Mouse (Mus musculus): ENCODE measurements at regions not wholly inside any gene's neighbourhood (a gene's known extent, or its start where the extent isn't known, plus 50 kb on each side); places are given as distances from the start of the nearest gene placed in this dataset.
A peak's percentile ranks its signal among the peaks of the same experiment; 100 is the strongest.

- no peak for TF ChIP-seq EP300 (IDR thresholded peaks at IDR 0.05)
- no peak for TF ChIP-seq CTCF (IDR thresholded peaks at IDR 0.05)
- no peak for ATAC-seq
- Histone ChIP-seq H3K36me3 (ENCODE audit: insufficient read depth, low read length) (no peaks in the 10 kb centered on the region), H3K27me3 (replicated peaks; ENCODE audit: insufficient read depth, low read length) (peaks cover 10% of the 10 kb centered on the region), H3K9me3 (ENCODE audit: low read length) (no peaks in the 10 kb centered on the region), H3K4me1 (ENCODE audit: insufficient read depth, low read depth, low read length) (no peaks in the 10 kb centered on the region), H3K9ac (replicated peaks; ENCODE audit: low read depth) (no peak overlapping the region), H3K4me2 (replicated peaks; ENCODE audit: low read depth, low read length) (no peak overlapping the region), H3K27ac (ENCODE audit: low read length) (no peak overlapping the region), H3K4me3 (ENCODE audit: low read depth, low read length) (no peak overlapping the region)
- 58% methylated on average over 13 of the region's 13 CpGs for WGBS
- no peak for DNase-seq (ENCODE audit: low spot score)
Measured at GRCm38 (mm10) chr17:85805726-85806359, 117.8 kb upstream of the Six2 start.

- no peak overlapping the region for H3K27ac ChIP-seq (ENCODE audit: low read length)
- no peak for TF ChIP-seq CTCF (IDR thresholded peaks at IDR 0.05)
- TF ChIP-seq EP300 (IDR thresholded peaks at IDR 0.05) = no peak
- no peaks in the 10 kb centered on the region for H3K4me1 ChIP-seq (ENCODE audit: insufficient read depth, low read depth, low read length)
- H3K4me3 ChIP-seq (ENCODE audit: low read depth, low read length) = no peak overlapping the region
- 57% methylated on average over 4 of the region's 4 CpGs for WGBS
- ATAC-seq = no peak
- H3K27me3 ChIP-seq (replicated peaks; ENCODE audit: insufficient read depth, low read length) = peaks cover 22% of the 10 kb centered on the region
- H3K9ac ChIP-seq (replicated peaks; ENCODE audit: low read depth) = no peak overlapping the region
- H3K36me3 ChIP-seq (ENCODE audit: insufficient read depth, low read length) = no peaks in the 10 kb centered on the region
- H3K9me3 ChIP-seq (ENCODE audit: low read length) = no peaks in the 10 kb centered on the region
- no peak overlapping the region for H3K4me2 ChIP-seq (replicated peaks; ENCODE audit: low read depth, low read length)
- no peak for DNase-seq (ENCODE audit: low spot score)
Measured at GRCm38 (mm10) chr17:85804631-85805030, 116.6 kb upstream of the Six2 start.

- no peak overlapping the region for H3K9ac ChIP-seq (replicated peaks; ENCODE audit: low read depth)
- no peak for DNase-seq (ENCODE audit: low spot score)
- no peaks in the 10 kb centered on the region for H3K9me3 ChIP-seq (ENCODE audit: low read length)
- no peaks in the 10 kb centered on the region for H3K4me1 ChIP-seq (ENCODE audit: insufficient read depth, low read depth, low read length)
- no peak for ATAC-seq
- TF ChIP-seq EP300 (IDR thresholded peaks at IDR 0.05) = no peak
- no peak for TF ChIP-seq CTCF (IDR thresholded peaks at IDR 0.05)
- no peak overlapping the region for H3K27ac ChIP-seq (ENCODE audit: low read length)
- no peaks in the 10 kb centered on the region for H3K36me3 ChIP-seq (ENCODE audit: insufficient read depth, low read length)
- H3K27me3 ChIP-seq (replicated peaks; ENCODE audit: insufficient read depth, low read length) = peaks cover 27% of the 10 kb centered on the region
- WGBS = 85% methylated on average over 8 of the region's 8 CpGs
- no peak overlapping the region for H3K4me2 ChIP-seq (replicated peaks; ENCODE audit: low read depth, low read length)
- no peak overlapping the region for H3K4me3 ChIP-seq (ENCODE audit: low read depth, low read length)
Measured at GRCm38 (mm10) chr17:85801734-85802133, 113.7 kb upstream of the Six2 start.

- no peak for TF ChIP-seq CTCF (IDR thresholded peaks at IDR 0.05)
- no peak for TF ChIP-seq EP300 (IDR thresholded peaks at IDR 0.05)
- Histone ChIP-seq H3K36me3 (ENCODE audit: insufficient read depth, low read length) (no peaks in the 10 kb centered on the region), H3K4me1 (ENCODE audit: insufficient read depth, low read depth, low read length) (no peaks in the 10 kb centered on the region), H3K4me2 (replicated peaks; ENCODE audit: low read depth, low read length) (no peak overlapping the region), H3K27ac (ENCODE audit: low read length) (no peak overlapping the region), H3K9ac (replicated peaks; ENCODE audit: low read depth) (no peak overlapping the region), H3K27me3 (replicated peaks; ENCODE audit: insufficient read depth, low read length) (peaks cover 27% of the 10 kb centered on the region), H3K9me3 (ENCODE audit: low read length) (no peaks in the 10 kb centered on the region), H3K4me3 (ENCODE audit: low read depth, low read length) (no peak overlapping the region)
- WGBS = 63% methylated on average over 14 of the region's 14 CpGs
- DNase-seq (ENCODE audit: low spot score) = no peak
- ATAC-seq = no peak
Measured at GRCm38 (mm10) chr17:85801079-85801605, 113.1 kb upstream of the Six2 start.

- DNase-seq (ENCODE audit: low spot score) (no peak), ATAC-seq (no peak)
- TF ChIP-seq EP300 (IDR thresholded peaks at IDR 0.05) = no peak
- TF ChIP-seq CTCF (IDR thresholded peaks at IDR 0.05) = no peak
- Histone ChIP-seq H3K36me3 (ENCODE audit: insufficient read depth, low read length) (no peaks in the 10 kb centered on the region), H3K4me1 (ENCODE audit: insufficient read depth, low read depth, low read length) (no peaks in the 10 kb centered on the region), H3K9me3 (ENCODE audit: low read length) (no peaks in the 10 kb centered on the region), H3K27ac (ENCODE audit: low read length) (no peak overlapping the region), H3K4me3 (ENCODE audit: low read depth, low read length) (peak overlapping the region; percentile 28), H3K27me3 (replicated peaks; ENCODE audit: insufficient read depth, low read length) (peaks cover 27% of the 10 kb centered on the region), H3K4me2 (replicated peaks; ENCODE audit: low read depth, low read length) (peak overlapping the region; percentile 62), H3K9ac (replicated peaks; ENCODE audit: low read depth) (no peak overlapping the region)
- 10% methylated on average over 42 of the region's 44 CpGs for WGBS
Measured at GRCm38 (mm10) chr17:85800357-85801078, 112.4 kb upstream of the Six2 start.

- ATAC-seq (peak; percentile 37; the same call in 1 of the 2 replicates), DNase-seq (ENCODE audit: low spot score) (peak; percentile 12)
- TF ChIP-seq EP300 (IDR thresholded peaks at IDR 0.05) = no peak
- no peak for TF ChIP-seq CTCF (IDR thresholded peaks at IDR 0.05)
- Histone ChIP-seq H3K36me3 (ENCODE audit: insufficient read depth, low read length) (no peaks in the 10 kb centered on the region), H3K9me3 (ENCODE audit: low read length) (no peaks in the 10 kb centered on the region), H3K27me3 (replicated peaks; ENCODE audit: insufficient read depth, low read length) (peaks cover 27% of the 10 kb centered on the region), H3K4me2 (replicated peaks; ENCODE audit: low read depth, low read length) (peak overlapping the region; percentile 62), H3K4me1 (ENCODE audit: insufficient read depth, low read depth, low read length) (no peaks in the 10 kb centered on the region), H3K27ac (ENCODE audit: low read length) (no peak overlapping the region), H3K4me3 (ENCODE audit: low read depth, low read length) (peak overlapping the region; percentile 28), H3K9ac (replicated peaks; ENCODE audit: low read depth) (no peak overlapping the region)
- WGBS = 1% methylated on average over 33 of the region's 34 CpGs
Measured at GRCm38 (mm10) chr17:85799865-85800356, 111.8 kb upstream of the Six2 start.

Measured in lung, postnatal 0 days (tissue).